Mouse (Mus musculus): Measurements from ENCODE around the gene Nrip1. TPM values are rescaled to one million over a fixed set of nuclear protein-coding genes. Genes with fewer than 3 reads are reported as not detected.

Nrip1 gene
- polyA plus RNA-seq, 1 experiment from 2014 or later = 31.2 TPM

- H3K36me3 ChIP-seq (ENCODE audit: control insufficient read depth, insufficient read depth, low read length) = no peaks in the 10 kb centered on the region
- no peaks in the 10 kb centered on the region for H3K9me3 ChIP-seq (ENCODE audit: control insufficient read depth, low read length)
- H3K27ac ChIP-seq (ENCODE audit: low read length) = no peak overlapping the region
- ATAC-seq = no peak
- 54% methylated on average over 6 of the region's 6 CpGs for WGBS
- H3K4me3 ChIP-seq (ENCODE audit: low read length) = no peak overlapping the region
- H3K4me1 ChIP-seq (ENCODE audit: control insufficient read depth, insufficient read depth, low read length) = no peaks in the 10 kb centered on the region
- no peak overlapping the region for H3K9ac ChIP-seq (ENCODE audit: low read depth, low read length)
- no peaks in the 10 kb centered on the region for H3K27me3 ChIP-seq (replicated peaks; ENCODE audit: control insufficient read depth, insufficient read depth, low read length)
- no peak overlapping the region for H3K4me2 ChIP-seq (ENCODE audit: low read depth, low read length)
These were observed 108.3 kb downstream of the Nrip1 start for GRCm38 (mm10) chr16:76265301-76265700.

- Histone ChIP-seq H3K4me1 (ENCODE audit: control insufficient read depth, insufficient read depth, low read length) (no peaks in the 10 kb centered on the region), H3K9ac (ENCODE audit: low read depth, low read length) (no peak overlapping the region), H3K4me2 (ENCODE audit: low read depth, low read length) (no peak overlapping the region), H3K27ac (ENCODE audit: low read length) (no peak overlapping the region), H3K9me3 (ENCODE audit: control insufficient read depth, low read length) (no peaks in the 10 kb centered on the region), H3K36me3 (ENCODE audit: control insufficient read depth, insufficient read depth, low read length) (no peaks in the 10 kb centered on the region), H3K27me3 (replicated peaks; ENCODE audit: control insufficient read depth, insufficient read depth, low read length) (no peaks in the 10 kb centered on the region), H3K4me3 (ENCODE audit: low read length) (no peak overlapping the region)
- no peak for ATAC-seq
- 58% methylated on average over 4 of the region's 4 CpGs for WGBS
These were observed 110.2 kb downstream of the Nrip1 start for GRCm38 (mm10) chr16:76263393-76263792.

- ATAC-seq = no peak
- H3K27me3 ChIP-seq (replicated peaks; ENCODE audit: control insufficient read depth, insufficient read depth, low read length) = no peaks in the 10 kb centered on the region
- no peak overlapping the region for H3K4me3 ChIP-seq (ENCODE audit: low read length)
- H3K9ac ChIP-seq (ENCODE audit: low read depth, low read length) = no peak overlapping the region
- H3K36me3 ChIP-seq (ENCODE audit: control insufficient read depth, insufficient read depth, low read length) = no peaks in the 10 kb centered on the region
- no peaks in the 10 kb centered on the region for H3K9me3 ChIP-seq (ENCODE audit: control insufficient read depth, low read length)
- no peak overlapping the region for H3K27ac ChIP-seq (ENCODE audit: low read length)
- WGBS = 64% methylated on average over 6 of the region's 6 CpGs
- no peak overlapping the region for H3K4me2 ChIP-seq (ENCODE audit: low read depth, low read length)
- no peaks in the 10 kb centered on the region for H3K4me1 ChIP-seq (ENCODE audit: control insufficient read depth, insufficient read depth, low read length)
These were observed 113.3 kb downstream of the Nrip1 start for GRCm38 (mm10) chr16:76260296-76260695.

GRCm38 (mm10) chr16:76251826-76252225 is 121.8 kb downstream of the Nrip1 start:
- H3K9me3 ChIP-seq (ENCODE audit: control insufficient read depth, low read length) = no peaks in the 10 kb centered on the region
- H3K9ac ChIP-seq (ENCODE audit: low read depth, low read length) = no peak overlapping the region
- no peak for ATAC-seq
- H3K4me2 ChIP-seq (ENCODE audit: low read depth, low read length) = no peak overlapping the region
- H3K27me3 ChIP-seq (replicated peaks; ENCODE audit: control insufficient read depth, insufficient read depth, low read length) = no peaks in the 10 kb centered on the region
- H3K4me1 ChIP-seq (ENCODE audit: control insufficient read depth, insufficient read depth, low read length) = no peaks in the 10 kb centered on the region
- WGBS = 86% methylated on average over 10 of the region's 10 CpGs
- no peaks in the 10 kb centered on the region for H3K36me3 ChIP-seq (ENCODE audit: control insufficient read depth, insufficient read depth, low read length)
- H3K27ac ChIP-seq (ENCODE audit: low read length) = no peak overlapping the region
- no peak overlapping the region for H3K4me3 ChIP-seq (ENCODE audit: low read length)

- Histone ChIP-seq H3K4me1 (ENCODE audit: control insufficient read depth, insufficient read depth, low read length) (no peaks in the 10 kb centered on the region), H3K4me3 (ENCODE audit: low read length) (no peak overlapping the region), H3K27me3 (replicated peaks; ENCODE audit: control insufficient read depth, insufficient read depth, low read length) (no peaks in the 10 kb centered on the region), H3K4me2 (ENCODE audit: low read depth, low read length) (no peak overlapping the region), H3K27ac (ENCODE audit: low read length) (no peak overlapping the region), H3K36me3 (ENCODE audit: control insufficient read depth, insufficient read depth, low read length) (no peaks in the 10 kb centered on the region), H3K9me3 (ENCODE audit: control insufficient read depth, low read length) (no peaks in the 10 kb centered on the region), H3K9ac (ENCODE audit: low read depth, low read length) (no peak overlapping the region)
- ATAC-seq = no peak
- 82% methylated on average over 18 of the region's 18 CpGs for WGBS
These were observed 124.1 kb downstream of the Nrip1 start for GRCm38 (mm10) chr16:76249345-76250091.

GRCm38 (mm10) chr16:76242850-76243249 is 130.8 kb downstream of the Nrip1 start:
- Histone ChIP-seq H3K4me3 (ENCODE audit: low read length) (no peak overlapping the region), H3K27me3 (replicated peaks; ENCODE audit: control insufficient read depth, insufficient read depth, low read length) (no peaks in the 10 kb centered on the region), H3K9me3 (ENCODE audit: control insufficient read depth, low read length) (no peaks in the 10 kb centered on the region), H3K36me3 (ENCODE audit: control insufficient read depth, insufficient read depth, low read length) (no peaks in the 10 kb centered on the region), H3K27ac (ENCODE audit: low read length) (no peak overlapping the region), H3K9ac (ENCODE audit: low read depth, low read length) (no peak overlapping the region), H3K4me1 (ENCODE audit: control insufficient read depth, insufficient read depth, low read length) (no peaks in the 10 kb centered on the region), H3K4me2 (ENCODE audit: low read depth, low read length) (no peak overlapping the region)
- 87% methylated on average over 2 of the region's 2 CpGs for WGBS
- peak; percentile 97 for ATAC-seq

- Histone ChIP-seq H3K27me3 (replicated peaks; ENCODE audit: control insufficient read depth, insufficient read depth, low read length) (no peaks in the 10 kb centered on the region), H3K4me1 (ENCODE audit: control insufficient read depth, insufficient read depth, low read length) (no peaks in the 10 kb centered on the region), H3K27ac (ENCODE audit: low read length) (no peak overlapping the region), H3K36me3 (ENCODE audit: control insufficient read depth, insufficient read depth, low read length) (no peaks in the 10 kb centered on the region), H3K9me3 (ENCODE audit: control insufficient read depth, low read length) (no peaks in the 10 kb centered on the region), H3K4me2 (ENCODE audit: low read depth, low read length) (no peak overlapping the region), H3K4me3 (ENCODE audit: low read length) (no peak overlapping the region), H3K9ac (ENCODE audit: low read depth, low read length) (no peak overlapping the region)
- no peak for ATAC-seq
- 79% methylated on average over 4 of the region's 4 CpGs for WGBS
These were observed 132.4 kb downstream of the Nrip1 start for GRCm38 (mm10) chr16:76241266-76241665.

GRCm38 (mm10) chr16:76239353-76239752 is 134.3 kb downstream of the Nrip1 start:
- ATAC-seq = no peak
- Histone ChIP-seq H3K36me3 (ENCODE audit: control insufficient read depth, insufficient read depth, low read length) (no peaks in the 10 kb centered on the region), H3K27me3 (replicated peaks; ENCODE audit: control insufficient read depth, insufficient read depth, low read length) (no peaks in the 10 kb centered on the region), H3K4me1 (ENCODE audit: control insufficient read depth, insufficient read depth, low read length) (no peaks in the 10 kb centered on the region), H3K4me3 (ENCODE audit: low read length) (no peak overlapping the region), H3K9ac (ENCODE audit: low read depth, low read length) (no peak overlapping the region), H3K9me3 (ENCODE audit: control insufficient read depth, low read length) (no peaks in the 10 kb centered on the region), H3K27ac (ENCODE audit: low read length) (no peak overlapping the region), H3K4me2 (ENCODE audit: low read depth, low read length) (no peak overlapping the region)
- 77% methylated on average over 8 of the region's 8 CpGs for WGBS

GRCm38 (mm10) chr16:76238784-76239183 is 134.8 kb downstream of the Nrip1 start:
- H3K4me1 ChIP-seq (ENCODE audit: control insufficient read depth, insufficient read depth, low read length) = no peaks in the 10 kb centered on the region
- no peaks in the 10 kb centered on the region for H3K27me3 ChIP-seq (replicated peaks; ENCODE audit: control insufficient read depth, insufficient read depth, low read length)
- no peak for ATAC-seq
- no peak overlapping the region for H3K4me2 ChIP-seq (ENCODE audit: low read depth, low read length)
- no peak overlapping the region for H3K4me3 ChIP-seq (ENCODE audit: low read length)
- H3K9me3 ChIP-seq (ENCODE audit: control insufficient read depth, low read length) = no peaks in the 10 kb centered on the region
- no peak overlapping the region for H3K9ac ChIP-seq (ENCODE audit: low read depth, low read length)
- no peaks in the 10 kb centered on the region for H3K36me3 ChIP-seq (ENCODE audit: control insufficient read depth, insufficient read depth, low read length)
- WGBS = 89% methylated on average over 4 of the region's 4 CpGs
- no peak overlapping the region for H3K27ac ChIP-seq (ENCODE audit: low read length)
